ENCODE assay signal across 8 mouse cellular contexts in genomic region chr8:106936478-106937051, GRCm38 (mm10). TPM values are rescaled to one million over a fixed set of nuclear protein-coding genes. Genes with fewer than 3 reads are reported as not detected.
DNase-seq lines count a peak whose midpoint lies in the region; ATAC-seq and TF ChIP-seq lines count a peak whose summit lies in the region.

No protein-coding gene starts in this region.

- peak overlapping the region; percentile 85 for H3K9ac ChIP-seq in embryonic facial prominence, embryonic 15.5 days
- peak overlapping the region; percentile 91 for H3K9ac ChIP-seq in hindbrain, embryonic 11.5 days (ENCODE audit: low read depth, low read length)

- no peaks in the 10 kb centered on the region for H3K9me3 ChIP-seq in embryonic facial prominence, embryonic 15.5 days (replicated peaks)
- H3K9me3 ChIP-seq in hindbrain, embryonic 11.5 days (ENCODE audit: control insufficient read depth, low read length): no peaks in the 10 kb centered on the region

- 1% methylated on average over 26 of the region's 26 CpGs for WGBS in embryonic facial prominence, embryonic 15.5 days
- 1% methylated on average over 26 of the region's 26 CpGs for WGBS in hindbrain, embryonic 11.5 days

- no peaks in the 10 kb centered on the region for H3K36me3 ChIP-seq in embryonic facial prominence, embryonic 15.5 days
- H3K36me3 ChIP-seq in hindbrain, embryonic 11.5 days (ENCODE audit: control insufficient read depth, insufficient read depth, low read length): no peaks in the 10 kb centered on the region

- H3K27ac ChIP-seq in embryonic facial prominence, embryonic 15.5 days (replicated peaks): peak overlapping the region; percentile 89
- no peak overlapping the region; the same call in 1 of the 2 replicates for H3K27ac ChIP-seq in hindbrain, embryonic 11.5 days (ENCODE audit: low read depth, low read length)
- H3K27ac ChIP-seq in layer of hippocampus, adult 2 months: peak overlapping the region; percentile 95

- 0 out of 2 replicates have a peak, but pooled peaks have one; percentile 4 for ATAC-seq in embryonic facial prominence, embryonic 15.5 days (ENCODE audit: insufficient number of reproducible peaks, low FRiP score, low TSS enrichment, low read depth)
- ATAC-seq in hindbrain, embryonic 11.5 days (ENCODE audit: low FRiP score): no peak; the same call in 1 of the 2 replicates

- H3K27me3 ChIP-seq in embryonic facial prominence, embryonic 15.5 days: no peaks in the 10 kb centered on the region
- H3K27me3 ChIP-seq in hindbrain, embryonic 11.5 days (ENCODE audit: control insufficient read depth, insufficient read depth, low read length): no peaks in the 10 kb centered on the region; the same call in 1 of the 2 replicates

- peaks cover 34% of the 10 kb centered on the region for H3K4me1 ChIP-seq in embryonic facial prominence, embryonic 15.5 days
- peaks cover 5% of the 10 kb centered on the region for H3K4me1 ChIP-seq in hindbrain, embryonic 11.5 days (replicated peaks; ENCODE audit: control insufficient read depth, insufficient read depth, low read length)

- peak overlapping the region; percentile 64 for H3K4me2 ChIP-seq in embryonic facial prominence, embryonic 15.5 days (replicated peaks)
- H3K4me2 ChIP-seq in hindbrain, embryonic 11.5 days (replicated peaks; ENCODE audit: low read depth, low read length): peak overlapping the region; percentile 81

- peak; percentile 26 to 54 for DNase-seq in heart, adult 9 months (ENCODE audit: low spot score in 2 of 2)
- DNase-seq in heart, postnatal 25 days (ENCODE audit: low spot score): no peak
- peak; percentile 59 to 60 for DNase-seq in adrenal gland, postnatal 36 days
- DNase-seq in hindbrain, embryonic 11.5 days (ENCODE audit: low spot score): peak; percentile 65
- DNase-seq in layer of hippocampus, adult 2 months (ENCODE audit: low spot score in 2 of 2): peak; percentile 23 to 29
- peak; percentile 65 for DNase-seq in lung, postnatal 36 days
- peak; percentile 51 to 56 for DNase-seq in right cerebral cortex, postnatal 10 days (ENCODE audit: low spot score in 2 of 2)

- intact Hi-C loops in heart, postnatal 25 days (cut with DNase I): loop anchor here (5.0 kb wide), 2 partner anchors 36 to 44 kb away; partner anchors contain the start of gene Utp4

- peak overlapping the region; percentile 96 for H3K4me3 ChIP-seq in embryonic facial prominence, embryonic 15.5 days (replicated peaks)
- H3K4me3 ChIP-seq in hindbrain, embryonic 11.5 days (ENCODE audit: low read depth, low read length): peak overlapping the region; percentile 90
- peak overlapping the region; percentile 82 for H3K4me3 ChIP-seq in layer of hippocampus, adult 2 months

- no peak for TF ChIP-seq CTCF in layer of hippocampus, adult 2 months (conservative IDR thresholded peaks at IDR 0.05)

RNA-seq across cellular contexts. Expression of gene Sntb2, which starts 1.0 kb away (rescaled TPM):
- total RNA-seq in heart, postnatal 25 days (2021): 10 to 100 TPM; 12.9 to 13.0 TPM
- total RNA-seq in adrenal gland, postnatal 36 days (2021): 10 to 100 TPM; 28.8 to 39.5 TPM
- polyA plus RNA-seq in embryonic facial prominence, embryonic 15.5 days (2015; fragmentation: Nextera tagmentation; extraction: Ambion mirVana): 18.3 and 21.6 TPM in 2 replicates
- polyA plus RNA-seq in hindbrain, embryonic 11.5 days (2014; fragmentation: Nextera tagmentation; extraction: Ambion mirVana): 7.5 and 9.9 TPM in 2 replicates
- 10 to 100 TPM; 24.8 to 24.9 TPM for total RNA-seq in layer of hippocampus, adult 2 months (2021)

RNA-seq across cellular contexts. Expression of gene Utp4, which starts 43.1 kb away (rescaled TPM):
- 10 to 100 TPM; 17.7 to 19.1 TPM for total RNA-seq in heart, postnatal 25 days (2021)
- 10 to 100 TPM; 48.7 to 50.6 TPM for total RNA-seq in adrenal gland, postnatal 36 days (2021)
- 59.7 and 60.5 TPM in 2 replicates for polyA plus RNA-seq in embryonic facial prominence, embryonic 15.5 days (2015; fragmentation: Nextera tagmentation; extraction: Ambion mirVana)
- 65.7 and 73.0 TPM in 2 replicates for polyA plus RNA-seq in hindbrain, embryonic 11.5 days (2014; fragmentation: Nextera tagmentation; extraction: Ambion mirVana)
- total RNA-seq in layer of hippocampus, adult 2 months (2021): 10 to 100 TPM; 43.4 to 47.9 TPM
